Mouse (Mus musculus) hindbrain, postnatal 0 days (tissue): ENCODE results near the gene Ccdc125. TPM values are rescaled to one million over a fixed set of nuclear protein-coding genes. Genes with fewer than 3 reads are reported as not detected.

Source experiments
- ATAC-seq: fragments of 200-750 bp; cut with Nextera tagmentation; 2 replicates; pipeline ENCODE4 v1.8.0; 2017; ENCODE audit warnings: mild to moderate bottlenecking, moderate TSS enrichment, moderate library complexity
- DNase-seq: peaks from one replicate; pipeline ENCODE4 v3.0.0-alpha.2; 2015; ENCODE audit warnings: low spot score
- H3K27ac ChIP-seq: fragments of 300-500 bp; sonication (generic); 2 replicates; pipeline ENCODE4 v1.5.1; 2014; ENCODE audit warnings: mild to moderate bottlenecking
- H3K27me3 ChIP-seq: fragments of 300-500 bp; sonication (generic); 2 replicates; pipeline ENCODE4 v1.6.1; 2014; ENCODE audit warnings: low read length, mixed read lengths; ENCODE audit not compliant: insufficient read depth
- H3K36me3 ChIP-seq: fragments of 300-500 bp; sonication (generic); 2 replicates; pipeline ENCODE4 v1.6.1; 2014; ENCODE audit warnings: low read length, mixed read lengths; ENCODE audit not compliant: insufficient read depth
- H3K4me1 ChIP-seq: fragments of 300-500 bp; sonication (generic); 2 replicates; pipeline ENCODE4 v1.6.1; 2014; ENCODE audit warnings: antibody characterized with exemption, low read length, mixed read lengths; ENCODE audit not compliant: insufficient read depth
- H3K4me2 ChIP-seq: fragments of 300-500 bp; sonication (generic); 2 replicates; pipeline ENCODE4 v1.6.1; 2014; ENCODE audit warnings: low read depth, mild to moderate bottlenecking, low read length, moderate library complexity, mixed read lengths
- H3K4me3 ChIP-seq: fragments of 300-500 bp; sonication (generic); 2 replicates; pipeline ENCODE4 v1.5.1; 2014; ENCODE audit warnings: low read length
- H3K9ac ChIP-seq: fragments of 300-500 bp; sonication (generic); replicated peaks from 2 replicates; pipeline ENCODE4 v1.6.1; 2014; ENCODE audit warnings: mild to moderate bottlenecking, low read length, moderate library complexity, mixed read lengths
- H3K9me3 ChIP-seq: fragments of 300-500 bp; sonication (generic); 2 replicates; pipeline ENCODE4 v1.6.1; 2016; ENCODE audit warnings: low read length, mixed read lengths
- CTCF ChIP-seq: IDR thresholded peaks from 2 replicates; pipeline ENCODE4 v1.5.1; 2016; ENCODE audit warnings: antibody characterized with exemption, control low read depth, low read depth
- WGBS: fragments of 180-500 bp; shearing (Covaris S2); extraction: QIAGEN DNeasy Blood & Tissue Kit; methylation state at CpG from one replicate; pipeline ENCODE4 v1.1.7; 2014; 5-methylcytosine and 5-hydroxymethylcytosine counted together
- polyA plus RNA-seq: library from polyadenylated mRNA; unstranded; fragments of >200 nt; fragmentation: Nextera tagmentation; extraction: Ambion mirVana; gene quantifications from 2 replicates; pipeline ENCODE4 v1.2.1, GENCODE M21; 2015
- total RNA-seq: library from RNA; depleted of rRNA; stranded (reverse); fragments of >200 nt; gene quantifications from 2 replicates; pipeline ENCODE4 v1.2.3, GENCODE M21; 2014

The Ccdc125 gene
- total and polyA plus RNA-seq, 2 experiments from 2014 or later, result 0.21 to 1.4 TPM

DNA sequence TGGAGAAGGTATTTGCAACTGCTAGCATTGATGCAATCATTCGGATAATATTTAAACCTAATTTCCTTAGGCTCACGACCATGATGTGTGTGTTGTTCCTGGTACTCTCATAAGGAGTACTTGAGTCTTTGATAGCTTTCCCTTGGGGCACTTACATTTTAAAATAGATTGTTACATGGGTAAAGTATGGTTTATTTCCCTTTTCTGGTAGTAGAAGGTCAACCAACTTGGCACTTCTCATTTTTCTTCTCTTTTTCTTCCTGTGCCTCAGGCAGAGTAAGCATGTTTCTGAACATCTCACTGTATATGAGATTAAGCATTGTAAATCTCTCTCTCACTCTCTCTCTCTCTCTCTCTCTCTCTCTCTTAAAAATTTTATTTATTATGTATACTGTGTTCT is 13.3 kb downstream of the Ccdc125 start:
- DNase-seq, result no peak
- Histone ChIP-seq H3K36me3 (no peaks in the 10 kb centered on the region), H3K4me1 (no peaks in the 10 kb centered on the region), H3K9me3 (no peaks in the 10 kb centered on the region), H3K27me3 (no peaks in the 10 kb centered on the region), H3K4me3 (no peak overlapping the region), H3K9ac (no peak overlapping the region), H3K27ac (no peak overlapping the region), H3K4me2 (no peak overlapping the region)
- 78% methylated on average over 2 of the region's 2 CpGs for WGBS
- no peak for ATAC-seq
- TF ChIP-seq CTCF, result no peak

DNA sequence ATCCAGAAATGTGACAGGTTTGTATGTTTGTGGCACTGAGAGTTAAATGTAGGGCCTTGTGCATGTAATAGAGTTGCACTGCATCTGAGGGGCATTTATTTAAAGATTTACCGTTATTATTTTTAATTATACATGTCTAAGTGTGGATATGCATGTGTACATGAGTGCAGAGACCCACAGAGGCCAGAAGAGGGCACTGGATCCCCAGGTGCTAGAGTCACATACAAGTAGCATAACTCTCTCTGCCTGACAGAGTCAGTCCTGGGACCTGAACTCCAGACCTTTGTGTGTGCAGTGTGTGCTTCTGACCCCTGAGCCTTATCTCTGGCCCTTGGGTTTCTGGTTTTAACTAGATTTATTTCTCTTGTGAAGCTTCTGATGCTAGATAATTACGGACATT is 14.8 kb downstream of the Ccdc125 start:
- WGBS, result 77% methylated on average over 2 of the region's 2 CpGs
- Histone ChIP-seq H3K27ac (no peak overlapping the region), H3K36me3 (no peaks in the 10 kb centered on the region), H3K9ac (no peak overlapping the region), H3K4me1 (no peaks in the 10 kb centered on the region), H3K9me3 (no peaks in the 10 kb centered on the region), H3K4me3 (no peak overlapping the region), H3K27me3 (no peaks in the 10 kb centered on the region), H3K4me2 (no peak overlapping the region)
- no peak for DNase-seq
- no peak for ATAC-seq
- peak; percentile 36; the same call in 1 of the 2 replicates for TF ChIP-seq CTCF

- H3K9ac ChIP-seq, result no peak overlapping the region
- WGBS, result 68% methylated on average over 7 of the region's 7 CpGs
- H3K9me3 ChIP-seq, result no peaks in the 10 kb centered on the region
- no peaks in the 10 kb centered on the region for H3K36me3 ChIP-seq
- no peak for TF ChIP-seq CTCF
- no peaks in the 10 kb centered on the region for H3K27me3 ChIP-seq
- H3K27ac ChIP-seq, result no peak overlapping the region
- no peak overlapping the region for H3K4me3 ChIP-seq
- H3K4me1 ChIP-seq, result no peaks in the 10 kb centered on the region
- DNase-seq (no peak), ATAC-seq (no peak)
- no peak overlapping the region for H3K4me2 ChIP-seq
These were observed 18.0 kb downstream of the Ccdc125 start for GRCm38 (mm10) chr13:100687513-100687912.

- TF ChIP-seq CTCF, result no peak
These were observed 28.0 kb downstream of the Ccdc125 start for GRCm38 (mm10) chr13:100697541-100697940.

DNA sequence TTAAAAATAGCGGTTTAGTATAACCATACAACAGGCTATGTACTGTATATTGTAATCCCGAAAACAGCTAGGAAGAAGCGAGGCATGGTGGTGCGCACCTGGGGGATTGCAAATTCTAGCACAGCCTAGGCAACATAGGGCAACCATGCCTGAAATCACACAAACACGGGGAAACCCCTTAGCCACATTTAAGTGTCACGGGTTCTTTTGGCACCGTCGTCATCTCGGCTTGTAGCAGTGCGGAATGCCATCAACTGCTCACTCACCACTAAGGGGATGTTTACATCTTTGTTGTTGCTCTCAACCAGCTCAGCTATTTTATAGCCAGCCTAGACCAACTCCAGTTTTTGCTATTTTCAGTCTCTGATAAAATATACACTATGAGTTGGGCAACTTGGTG is 29.3 kb downstream of the Ccdc125 start:
- no peak for DNase-seq
- ATAC-seq, result no peak
- H3K4me1 ChIP-seq, result no peaks in the 10 kb centered on the region
- H3K9ac ChIP-seq, result no peak overlapping the region
- H3K9me3 ChIP-seq, result no peaks in the 10 kb centered on the region
- WGBS, result 96% methylated on average over 10 of the region's 10 CpGs
- no peak overlapping the region for H3K4me2 ChIP-seq
- peaks cover 34% of the 10 kb centered on the region for H3K36me3 ChIP-seq
- no peak overlapping the region for H3K27ac ChIP-seq
- TF ChIP-seq CTCF, result no peak
- no peak overlapping the region for H3K4me3 ChIP-seq
- H3K27me3 ChIP-seq, result no peaks in the 10 kb centered on the region

More at GRCm38 (mm10) chr13:100697541-100697940, 28.0 kb downstream of the Ccdc125 start:
- no peak for DNase-seq
- no peak for ATAC-seq
- H3K27me3 ChIP-seq, result no peaks in the 10 kb centered on the region
- no peaks in the 10 kb centered on the region for H3K4me1 ChIP-seq
- no peak overlapping the region for H3K9ac ChIP-seq
- no peak overlapping the region for H3K27ac ChIP-seq
- no peak overlapping the region for H3K4me3 ChIP-seq
- H3K4me2 ChIP-seq, result no peak overlapping the region
- H3K36me3 ChIP-seq, result peaks cover 23% of the 10 kb centered on the region
- H3K9me3 ChIP-seq, result no peaks in the 10 kb centered on the region
- 92% methylated on average over 3 of the region's 3 CpGs for WGBS

DNA sequence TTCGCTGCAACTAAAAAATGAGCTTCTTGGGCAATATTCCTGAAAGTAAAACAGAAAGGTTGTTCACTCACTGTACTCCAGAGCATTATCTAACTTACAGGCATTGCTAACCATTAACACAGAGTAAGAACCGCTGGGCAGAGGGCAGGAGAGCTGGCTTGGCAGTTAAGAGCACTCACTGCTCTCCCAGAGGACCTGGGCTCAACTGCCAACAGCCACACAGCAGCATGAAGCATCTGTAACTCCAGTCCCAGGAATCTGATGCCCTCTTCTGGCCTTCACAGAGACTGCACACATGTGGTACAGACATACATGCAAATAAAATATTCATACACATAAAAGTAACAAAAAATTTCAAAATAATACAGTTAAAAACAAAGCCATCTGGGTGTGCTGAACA is 34.0 kb downstream of the Ccdc125 start:
- H3K4me3 ChIP-seq, result no peak overlapping the region
- H3K36me3 ChIP-seq, result peaks cover 45% of the 10 kb centered on the region
- no peak for ATAC-seq
- WGBS, result 97% methylated on average over 2 of the region's 2 CpGs
- no peaks in the 10 kb centered on the region for H3K9me3 ChIP-seq
- no peak overlapping the region for H3K27ac ChIP-seq
- no peaks in the 10 kb centered on the region for H3K27me3 ChIP-seq
- peak; percentile 31 for TF ChIP-seq CTCF
- no peak overlapping the region for H3K4me2 ChIP-seq
- no peaks in the 10 kb centered on the region for H3K4me1 ChIP-seq
- no peak for DNase-seq
- H3K9ac ChIP-seq, result no peak overlapping the region

GRCm38 (mm10) chr13:100706206-100706605 is 36.7 kb downstream of the Ccdc125 start:
- DNase-seq (no peak), ATAC-seq (no peak)
- no peak for TF ChIP-seq CTCF
- Histone ChIP-seq H3K4me2 (no peak overlapping the region), H3K27ac (no peak overlapping the region), H3K4me3 (no peak overlapping the region), H3K4me1 (no peaks in the 10 kb centered on the region), H3K9ac (no peak overlapping the region), H3K9me3 (no peaks in the 10 kb centered on the region), H3K27me3 (no peaks in the 10 kb centered on the region), H3K36me3 (peaks cover 61% of the 10 kb centered on the region)
- WGBS, result 89% methylated on average over 7 of the region's 7 CpGs
